15 mouse cellular contexts compared by ENCODE assay signal in genomic region chr7:122409945-122410344, GRCm38 (mm10).
"Had no signal": no experiment of that assay in that cellular context is flagged by ENCODE, and none has a peak within 500 bp of the region (broad histone marks: within the 10 kb centered on the region; RNA-seq: fewer than 3 reads in every experiment).

No protein-coding gene starts in this region.

- H3K27ac ChIP-seq: limb, embryonic 12.5 days; liver, embryonic 14.5 days; midbrain, embryonic 13.5 days; neural tube, embryonic 12.5 days; stomach, postnatal 0 days had no signal

- H3K36me3 ChIP-seq: limb, embryonic 12.5 days; midbrain, embryonic 13.5 days; neural tube, embryonic 12.5 days had no signal

- H3K4me3 ChIP-seq: limb, embryonic 12.5 days; midbrain, embryonic 13.5 days; neural tube, embryonic 12.5 days had no signal

- H3K9me3 ChIP-seq: limb, embryonic 12.5 days; midbrain, embryonic 13.5 days; neural tube, embryonic 12.5 days had no signal

- H3K27me3 ChIP-seq: limb, embryonic 12.5 days; midbrain, embryonic 13.5 days; neural tube, embryonic 12.5 days had no signal

- DNase-seq: kidney, adult 8-10 months; kidney, postnatal 25 days; liver; lung, adult 2 months; lung, postnatal 36 days; retina, postnatal 1 day; right cerebral cortex, postnatal 4 days; thymus, postnatal 14 days had no signal

- H3K4me2 ChIP-seq: limb, embryonic 12.5 days; midbrain, embryonic 13.5 days; neural tube, embryonic 12.5 days had no signal

- ATAC-seq: intestine, embryonic 16.5 days; lung, postnatal 0 days; midbrain, embryonic 13.5 days had no signal

- H3K9ac ChIP-seq: limb, embryonic 12.5 days; liver, embryonic 14.5 days; midbrain, embryonic 13.5 days; neural tube, embryonic 12.5 days had no signal
